Mouse (Mus musculus): ENCODE results near the gene Aqp5. TPM values are rescaled to one million over a fixed set of nuclear protein-coding genes. Genes with fewer than 3 reads are reported as not detected.
A peak's percentile ranks its signal among the peaks of the same experiment; 100 is the strongest.

Gene Aqp5
- polyA plus RNA-seq, 1 experiment from 2014 or later, result 2.3 TPM

- no peaks in the 10 kb centered on the region for H3K9me3 ChIP-seq
- peak overlapping the region; percentile 51 for H3K9ac ChIP-seq
- peaks cover 96% of the 10 kb centered on the region for H3K27me3 ChIP-seq
Measured at GRCm38 (mm10) chr15:99583463-99584344, 6.9 kb upstream of the Aqp5 start.

GRCm38 (mm10) chr15:99584407-99585202, 6.0 kb upstream of the Aqp5 start:
- H3K4me2 ChIP-seq, result peak overlapping the region; percentile 50
- peaks cover 23% of the 10 kb centered on the region for H3K4me1 ChIP-seq (replicated peaks)
- peak overlapping the region; percentile 43 for H3K9ac ChIP-seq
- no peak overlapping the region for H3K27ac ChIP-seq (replicated peaks)
- peak; percentile 10; the same call in 1 of the 2 replicates for ATAC-seq (ENCODE audit: low read depth)
- WGBS, result 1% methylated on average over 23 of the region's 24 CpGs
- H3K27me3 ChIP-seq, result peaks cover 100% of the 10 kb centered on the region
- H3K36me3 ChIP-seq, result no peaks in the 10 kb centered on the region
- no peaks in the 10 kb centered on the region for H3K9me3 ChIP-seq
- peak overlapping the region; percentile 25 for H3K4me3 ChIP-seq

More at GRCm38 (mm10) chr15:99583463-99584344, 6.9 kb upstream of the Aqp5 start:
- Histone ChIP-seq H3K4me3 (peak overlapping the region; percentile 25), H3K27ac (replicated peaks) (no peak overlapping the region), H3K4me2 (peak overlapping the region; percentile 50), H3K4me1 (replicated peaks) (peaks cover 23% of the 10 kb centered on the region), H3K36me3 (no peaks in the 10 kb centered on the region)
- ATAC-seq (ENCODE audit: low read depth), result peak; percentile 38
- WGBS, result 1% methylated on average over 49 of the region's 54 CpGs

GRCm38 (mm10) chr15:99585741-99586140, 4.8 kb upstream of the Aqp5 start:
- Histone ChIP-seq H3K4me3 (no peak overlapping the region), H3K4me1 (replicated peaks) (peaks cover 27% of the 10 kb centered on the region), H3K36me3 (no peaks in the 10 kb centered on the region), H3K9ac (no peak overlapping the region), H3K27me3 (peaks cover 100% of the 10 kb centered on the region), H3K9me3 (no peaks in the 10 kb centered on the region), H3K4me2 (no peak overlapping the region), H3K27ac (replicated peaks) (no peak overlapping the region)
- ATAC-seq (ENCODE audit: low read depth), result no peak
- 77% methylated on average over 6 of the region's 6 CpGs for WGBS

DNA sequence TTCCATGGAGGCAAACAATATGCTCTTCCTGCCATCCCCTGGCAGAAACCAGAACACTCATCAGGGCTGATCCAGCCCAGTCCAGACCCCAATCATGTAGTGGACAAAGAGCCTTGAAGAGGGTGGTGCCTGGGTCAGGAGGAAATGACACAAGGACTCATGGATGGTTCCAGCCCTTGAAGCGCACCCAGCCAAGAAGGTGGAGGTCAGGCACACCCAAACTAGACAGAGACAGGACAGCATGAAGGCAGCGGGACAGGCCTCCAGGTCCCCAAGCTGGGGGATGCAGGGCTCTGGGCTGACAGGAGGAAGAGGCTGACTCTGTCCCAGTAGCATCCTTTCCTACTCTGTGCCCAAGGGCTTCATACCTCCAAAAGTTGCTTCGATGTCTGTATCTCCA, 4.1 kb upstream of the Aqp5 start:
- H3K4me1 ChIP-seq (replicated peaks), result peaks cover 33% of the 10 kb centered on the region
- H3K36me3 ChIP-seq, result no peaks in the 10 kb centered on the region
- no peak overlapping the region for H3K27ac ChIP-seq (replicated peaks)
- WGBS, result 82% methylated on average over 3 of the region's 3 CpGs
- no peak for ATAC-seq (ENCODE audit: low read depth)
- H3K9ac ChIP-seq, result no peak overlapping the region
- H3K4me3 ChIP-seq, result no peak overlapping the region
- H3K4me2 ChIP-seq, result no peak overlapping the region
- no peaks in the 10 kb centered on the region for H3K9me3 ChIP-seq
- peaks cover 100% of the 10 kb centered on the region for H3K27me3 ChIP-seq

- no peak for ATAC-seq (ENCODE audit: low read depth)
- no peak overlapping the region for H3K27ac ChIP-seq (replicated peaks)
Measured at GRCm38 (mm10) chr15:99589237-99589636, 1.3 kb upstream of the Aqp5 start.

DNA sequence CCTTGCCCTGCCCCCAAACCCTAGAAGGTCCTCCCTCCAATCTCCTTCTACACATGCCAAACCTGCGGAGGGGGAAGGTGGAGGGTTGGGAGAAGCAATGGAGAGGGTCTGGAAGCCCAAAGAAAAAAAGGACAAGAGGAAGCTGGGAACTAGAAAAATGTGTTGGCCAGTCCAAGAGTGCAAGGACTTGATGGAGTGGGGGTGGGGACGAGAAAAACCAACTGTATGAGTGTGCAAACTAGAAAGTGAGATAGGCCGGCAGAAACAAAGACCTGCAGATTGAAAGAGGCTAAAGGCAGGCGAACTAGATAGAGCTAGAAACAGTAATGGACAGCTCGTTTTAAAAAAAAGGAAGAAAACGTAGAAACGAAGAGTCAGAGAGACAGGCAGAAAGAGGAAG, 878 bp upstream of the Aqp5 start:
- Histone ChIP-seq H3K9ac (no peak overlapping the region), H3K27ac (replicated peaks) (no peak overlapping the region), H3K4me2 (no peak overlapping the region), H3K27me3 (peaks cover 100% of the 10 kb centered on the region), H3K36me3 (no peaks in the 10 kb centered on the region), H3K4me1 (replicated peaks) (peaks cover 14% of the 10 kb centered on the region), H3K9me3 (no peaks in the 10 kb centered on the region), H3K4me3 (no peak overlapping the region)
- 19% methylated on average over 7 of the region's 7 CpGs for WGBS
- no peak for ATAC-seq (ENCODE audit: low read depth)

More at GRCm38 (mm10) chr15:99589237-99589636, 1.3 kb upstream of the Aqp5 start:
- Histone ChIP-seq H3K9ac (no peak overlapping the region), H3K4me1 (replicated peaks) (peaks cover 19% of the 10 kb centered on the region), H3K4me2 (no peak overlapping the region), H3K4me3 (no peak overlapping the region), H3K36me3 (no peaks in the 10 kb centered on the region), H3K27me3 (peaks cover 100% of the 10 kb centered on the region), H3K9me3 (no peaks in the 10 kb centered on the region)
- WGBS, result under 1% methylated on average over 9 of the region's 9 CpGs

- H3K36me3 ChIP-seq, result no peaks in the 10 kb centered on the region
- WGBS, result 67% methylated on average over 8 of the region's 8 CpGs
- H3K4me3 ChIP-seq, result no peak overlapping the region
- no peak overlapping the region for H3K4me2 ChIP-seq
- ATAC-seq (ENCODE audit: low read depth), result no peak
- H3K27ac ChIP-seq (replicated peaks), result no peak overlapping the region
- no peaks in the 10 kb centered on the region for H3K9me3 ChIP-seq
- peaks cover 20% of the 10 kb centered on the region for H3K4me1 ChIP-seq (replicated peaks)
- no peak overlapping the region for H3K9ac ChIP-seq
- H3K27me3 ChIP-seq, result peaks cover 87% of the 10 kb centered on the region
Measured at GRCm38 (mm10) chr15:99592177-99592576, 1.6 kb downstream of the Aqp5 start.

DNA sequence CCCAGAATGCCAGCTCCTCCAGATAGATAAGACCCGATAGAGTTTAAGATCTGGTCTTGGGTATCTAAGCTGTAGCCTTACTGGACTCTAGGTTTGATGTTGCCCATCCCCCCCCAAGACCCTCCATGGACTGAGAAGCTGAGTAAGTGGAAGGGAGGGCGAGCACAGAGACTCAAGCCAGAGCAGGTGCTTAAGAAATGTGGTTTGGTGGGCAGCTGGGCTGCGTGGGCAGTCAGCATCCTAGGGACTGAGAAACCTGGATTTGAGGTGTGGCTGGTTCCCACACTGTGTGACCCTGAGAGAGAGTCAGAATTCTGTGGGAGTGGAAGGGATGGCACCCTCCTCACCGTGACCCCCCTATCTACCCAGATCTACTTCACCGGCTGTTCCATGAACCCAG, 2.3 kb downstream of the Aqp5 start:
- no peak for ATAC-seq (ENCODE audit: low read depth)
- Histone ChIP-seq H3K4me2 (no peak overlapping the region), H3K9ac (no peak overlapping the region), H3K4me3 (no peak overlapping the region), H3K27ac (replicated peaks) (no peak overlapping the region), H3K27me3 (peaks cover 80% of the 10 kb centered on the region), H3K9me3 (no peaks in the 10 kb centered on the region), H3K36me3 (no peaks in the 10 kb centered on the region), H3K4me1 (replicated peaks) (peaks cover 27% of the 10 kb centered on the region)
- 77% methylated on average over 5 of the region's 5 CpGs for WGBS

- ATAC-seq (ENCODE audit: low read depth), result no peak
- no peak overlapping the region for H3K9ac ChIP-seq
- no peak overlapping the region for H3K27ac ChIP-seq (replicated peaks)
- H3K4me1 ChIP-seq (replicated peaks), result peaks cover 40% of the 10 kb centered on the region
- no peaks in the 10 kb centered on the region for H3K9me3 ChIP-seq
- no peaks in the 10 kb centered on the region for H3K36me3 ChIP-seq
- peaks cover 59% of the 10 kb centered on the region for H3K27me3 ChIP-seq
- 83% methylated on average over 10 of the region's 10 CpGs for WGBS
- no peak overlapping the region for H3K4me2 ChIP-seq
- H3K4me3 ChIP-seq, result no peak overlapping the region
Measured at GRCm38 (mm10) chr15:99594951-99595350, 4.4 kb downstream of the Aqp5 start.

- 0% methylated on average over 7 of the region's 7 CpGs for WGBS
- H3K4me2 ChIP-seq, result peak overlapping the region; percentile 20; the same call in 1 of the 2 replicates
- H3K27me3 ChIP-seq, result peaks cover 47% of the 10 kb centered on the region
- peak; percentile 90 for ATAC-seq (ENCODE audit: low read depth)
- peak overlapping the region; percentile 64 for H3K27ac ChIP-seq (replicated peaks)
- 0 out of 2 replicates have a peak overlapping the region, but pooled peaks have one; percentile 9 for H3K9ac ChIP-seq
- no peaks in the 10 kb centered on the region for H3K9me3 ChIP-seq
- H3K36me3 ChIP-seq, result no peaks in the 10 kb centered on the region
- peaks cover 44% of the 10 kb centered on the region for H3K4me1 ChIP-seq (replicated peaks)
- H3K4me3 ChIP-seq, result no peak overlapping the region
Measured at GRCm38 (mm10) chr15:99596056-99596687, 5.6 kb downstream of the Aqp5 start.

DNA sequence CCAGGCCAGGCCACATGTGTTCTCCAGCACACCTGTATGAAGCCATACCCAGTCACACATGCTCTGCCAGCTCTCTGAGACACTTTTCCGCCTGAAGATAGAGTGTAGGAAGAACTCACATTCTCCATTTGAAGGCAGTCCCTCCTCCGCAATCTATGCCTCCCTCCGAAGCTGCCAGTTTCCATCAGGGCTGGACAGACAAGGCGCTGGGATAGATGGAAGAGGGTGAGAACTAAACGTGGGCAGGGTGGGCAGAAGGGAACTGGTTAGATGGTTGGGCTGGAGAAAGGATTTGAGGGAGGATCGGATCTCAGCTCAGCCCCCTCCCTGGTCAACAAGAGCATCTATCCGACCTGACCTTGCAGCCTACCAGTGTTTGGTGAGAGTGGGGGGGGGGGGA, 6.3 kb downstream of the Aqp5 start:
- peak overlapping the region; percentile 46 for H3K27ac ChIP-seq (replicated peaks)
- no peaks in the 10 kb centered on the region for H3K36me3 ChIP-seq
- no peaks in the 10 kb centered on the region for H3K9me3 ChIP-seq
- H3K4me1 ChIP-seq (replicated peaks), result peaks cover 49% of the 10 kb centered on the region
- H3K4me3 ChIP-seq, result no peak overlapping the region
- H3K9ac ChIP-seq, result no peak overlapping the region
- peaks cover 40% of the 10 kb centered on the region for H3K27me3 ChIP-seq
- no peak; the same call in 1 of the 2 replicates for ATAC-seq (ENCODE audit: low read depth)
- WGBS, result 62% methylated on average over 7 of the region's 7 CpGs
- no peak overlapping the region for H3K4me2 ChIP-seq
